Mouse (Mus musculus) embryo, embryonic 9.5 days (tissue): ENCODE data around the gene Tlnrd1.
"Not testable (repeated sequence)": the region's sequence is repeated elsewhere in the genome, so short reads cannot be mapped to it uniquely, and the experiment has no call there.

Experiments used
- DNase-seq: peaks from one replicate; pipeline ENCODE4 v3.0.0-alpha.2; 2017; ENCODE audit errors: extremely low spot score

Tlnrd1 gene

GRCm38 (mm10) chr7:83884021-83884658 is at the start of gene Tlnrd1, which contains the start of gene Mesd:
Gene Tlnrd1 (minus strand): TSS chr7:83884305.
Gene Mesd (plus strand): TSS chr7:83884466.
- DNase-seq = peak; percentile 92

DNA sequence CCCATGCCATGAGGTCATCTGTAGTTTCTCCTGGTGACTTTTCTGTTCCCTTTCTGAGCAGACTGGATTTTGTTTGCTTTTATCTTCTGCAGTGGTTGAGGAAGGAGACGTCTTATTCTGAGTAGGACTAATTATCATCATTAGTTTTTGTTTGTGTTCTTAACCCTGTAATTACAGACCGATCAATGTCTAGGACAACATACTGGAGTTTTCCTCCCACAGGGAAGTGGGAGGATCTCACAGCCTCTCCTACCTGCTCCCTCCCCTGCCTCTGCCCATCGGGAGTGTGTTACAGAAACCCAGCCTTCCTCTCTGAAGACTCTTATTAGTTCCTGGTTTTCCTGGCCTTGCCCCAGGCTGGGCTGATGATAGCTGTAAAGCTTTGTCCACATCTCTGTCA is 37.5 kb upstream of the Tlnrd1 start:
- no peak for DNase-seq

DNA sequence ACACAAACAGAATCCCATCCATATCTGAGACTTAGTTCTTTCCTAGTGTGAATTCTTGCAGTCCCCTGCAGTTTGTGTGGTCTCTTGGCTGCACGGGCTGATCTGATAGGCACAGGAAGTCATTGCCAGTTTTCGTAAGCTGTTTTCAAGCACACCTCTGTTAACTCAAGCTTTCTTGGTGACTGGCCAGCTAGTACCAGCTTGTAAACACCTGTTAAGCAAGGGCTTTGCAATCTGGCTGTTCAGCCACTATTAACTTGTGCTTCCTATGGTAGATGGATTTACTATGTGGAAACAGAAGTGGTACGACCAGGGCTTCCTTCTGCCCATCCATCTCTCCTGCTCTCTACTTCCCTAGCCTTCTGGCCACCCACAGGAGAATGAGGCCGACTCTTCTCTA is 36.1 kb upstream of the Tlnrd1 start:
- no peak for DNase-seq

DNA sequence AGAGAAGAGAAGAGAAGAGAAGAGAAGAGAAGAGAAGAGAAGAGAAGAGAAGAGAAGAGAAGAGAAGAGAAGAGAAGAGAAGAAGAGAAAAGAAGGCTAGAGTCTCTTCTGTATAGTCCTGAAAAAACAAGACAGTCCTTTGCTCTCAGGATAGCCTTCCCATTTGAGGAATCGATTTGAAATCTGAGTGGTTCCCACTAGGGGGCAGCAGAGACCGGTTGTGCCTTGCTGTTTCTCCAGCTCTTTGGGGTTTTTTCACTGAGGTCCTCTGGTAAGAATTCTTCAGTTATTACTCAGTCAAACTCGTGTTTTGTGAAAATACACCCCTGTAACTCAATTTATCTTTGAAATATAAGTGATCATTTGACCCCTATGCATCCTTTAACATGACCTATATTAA is 30.5 kb upstream of the Tlnrd1 start:
- DNase-seq = peak; percentile 80

DNA sequence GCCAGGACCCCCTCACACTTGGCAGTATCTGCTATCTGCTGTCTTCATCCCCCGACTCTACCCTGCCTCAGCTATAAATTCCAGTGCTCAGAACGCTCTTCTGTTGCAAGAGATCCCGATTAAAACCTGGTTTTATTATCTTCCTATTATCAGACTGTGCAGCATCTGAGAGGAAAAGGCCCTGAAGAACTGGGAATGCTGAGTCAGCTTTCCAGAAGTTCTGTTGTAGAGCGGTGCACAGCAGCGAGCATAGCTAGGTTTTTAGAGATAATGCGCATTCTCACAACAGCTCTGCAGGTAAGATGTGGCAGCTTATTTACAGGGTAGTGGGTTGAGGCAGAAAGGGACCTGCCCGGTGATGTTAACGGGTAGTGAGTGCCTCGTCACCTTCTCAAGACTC is 29.9 kb upstream of the Tlnrd1 start:
- no peak for DNase-seq

DNA sequence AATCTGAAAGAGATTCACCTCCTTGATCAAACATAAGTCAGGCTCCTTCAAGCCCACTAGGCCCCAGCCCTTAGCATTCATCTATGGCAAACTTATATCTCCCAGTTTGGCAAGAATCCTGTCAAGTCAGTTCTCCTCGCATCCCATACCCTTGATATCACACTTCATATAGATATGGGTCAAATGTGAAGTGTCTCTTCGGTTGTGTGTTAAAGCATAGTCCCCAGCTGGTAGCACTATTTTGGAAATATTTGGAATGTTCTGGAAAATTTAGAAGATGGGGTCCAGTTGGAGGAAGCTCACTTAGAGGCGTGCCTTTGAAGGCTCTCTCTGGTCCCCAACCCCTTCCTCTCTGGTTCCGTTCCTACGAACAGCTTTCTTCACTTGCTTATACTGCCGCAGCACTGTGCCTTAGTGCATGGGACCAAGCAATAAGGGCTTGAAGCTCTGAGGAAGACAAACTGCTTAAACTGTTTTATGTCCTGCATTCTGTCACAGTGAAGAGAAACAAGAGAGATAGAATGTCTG is 29.4 kb upstream of the Tlnrd1 start:
- no peak for DNase-seq

DNA sequence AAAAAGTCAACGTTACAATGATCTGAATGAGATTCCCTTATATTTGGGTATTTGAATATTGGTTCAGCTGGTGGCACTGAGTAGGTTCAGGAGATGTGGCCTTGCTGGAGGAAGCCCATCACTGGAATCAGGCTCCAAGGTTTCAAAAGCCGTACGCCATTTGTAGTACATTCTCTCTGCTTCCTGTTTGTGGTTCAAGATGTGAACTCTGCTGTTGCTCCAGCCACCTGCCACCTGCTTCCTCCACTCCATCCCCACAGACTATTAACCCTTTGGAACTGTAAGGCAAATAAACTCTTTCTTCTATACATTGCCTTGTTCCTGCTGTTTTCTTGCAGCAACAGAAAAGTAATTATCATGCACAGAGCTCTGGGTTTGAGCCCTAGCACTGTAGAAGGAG is 27.8 kb upstream of the Tlnrd1 start:
- no peak for DNase-seq

GRCm38 (mm10) chr7:83904831-83905230 is 20.7 kb upstream of the Tlnrd1 start:
- DNase-seq = no peak

GRCm38 (mm10) chr7:83902296-83903145 is 18.4 kb upstream of the Tlnrd1 start:
- DNase-seq = no peak

DNA sequence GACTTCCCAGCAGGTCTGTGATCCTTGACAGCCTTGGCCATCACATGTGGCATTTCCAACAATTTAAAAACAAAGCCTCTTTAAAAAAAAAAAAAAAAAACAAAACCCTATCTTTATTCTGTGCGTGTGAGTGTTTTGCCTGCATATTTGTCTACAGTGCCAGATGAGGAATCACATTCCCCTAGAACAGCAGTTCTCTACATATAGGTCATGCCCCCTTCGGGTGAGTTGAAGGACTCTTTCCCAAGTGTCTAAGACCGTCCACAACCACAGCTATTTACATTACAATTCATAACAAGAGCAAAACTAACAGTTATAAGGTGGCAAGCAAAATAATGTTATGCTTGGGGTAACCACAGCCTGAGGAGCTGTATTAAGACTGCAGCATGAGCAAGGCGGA is 17.3 kb upstream of the Tlnrd1 start:
- no peak for DNase-seq

GRCm38 (mm10) chr7:83900519-83900918 is 16.4 kb upstream of the Tlnrd1 start:
- no peak for DNase-seq

GRCm38 (mm10) chr7:83898267-83898666 is 14.2 kb upstream of the Tlnrd1 start:
- DNase-seq = no peak

GRCm38 (mm10) chr7:83896077-83896740 is 12.1 kb upstream of the Tlnrd1 start:
- no peak for DNase-seq

GRCm38 (mm10) chr7:83894348-83894747 is 10.2 kb upstream of the Tlnrd1 start:
- DNase-seq = no peak

DNA sequence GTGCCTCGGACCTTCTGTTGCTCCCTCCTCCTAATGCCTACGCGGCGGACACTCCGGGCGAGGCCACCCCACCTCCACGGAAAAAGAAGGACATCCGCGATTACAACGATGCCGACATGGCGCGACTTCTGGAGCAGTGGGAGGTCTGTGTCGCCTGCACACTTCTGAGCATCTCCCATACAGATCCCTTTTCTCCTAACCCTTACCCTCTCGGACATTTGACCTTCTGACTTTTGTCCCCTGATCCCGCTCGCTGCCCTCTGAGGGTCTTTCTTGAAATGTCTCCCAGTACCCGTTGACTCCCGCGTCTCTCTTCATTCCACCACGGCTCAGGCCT is 8.2 kb upstream of the Tlnrd1 start:
- no peak for DNase-seq

- DNase-seq = peak; percentile 100
These were observed 7.6 kb upstream of the Tlnrd1 start for GRCm38 (mm10) chr7:83891433-83892332.

GRCm38 (mm10) chr7:83889946-83890345 is 5.8 kb upstream of the Tlnrd1 start:
- not testable (repeated sequence) for DNase-seq

DNA sequence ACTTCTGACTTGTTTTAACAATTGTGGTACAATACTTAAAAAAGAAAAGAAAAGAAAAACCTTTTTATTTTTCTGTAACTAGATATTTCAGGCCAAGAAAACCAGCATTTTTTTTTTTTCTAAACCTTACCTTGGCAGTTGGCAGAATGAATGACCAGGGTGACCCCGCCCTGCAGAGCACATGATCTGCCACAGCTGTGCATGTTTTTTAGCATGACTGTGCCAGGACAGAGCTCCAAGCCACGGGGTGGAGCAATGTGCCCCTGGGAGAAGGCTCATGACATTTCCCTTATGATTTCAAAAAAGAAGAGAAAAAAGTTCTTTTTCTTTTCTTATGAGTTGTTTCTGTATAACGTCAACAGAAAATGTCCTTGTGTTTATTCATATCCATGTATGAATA is 5.3 kb upstream of the Tlnrd1 start:
- no peak for DNase-seq

- DNase-seq = no peak
These were observed 2.4 kb upstream of the Tlnrd1 start for GRCm38 (mm10) chr7:83886366-83887129.

- DNase-seq = no peak
These were observed 1.7 kb upstream of the Tlnrd1 start for GRCm38 (mm10) chr7:83885835-83886234.
